Mouse (Mus musculus): ENCODE measurements around the gene 4930518I15Rik. TPM values are rescaled to one million over a fixed set of nuclear protein-coding genes. Genes with fewer than 3 reads are reported as not detected.

Gene 4930518I15Rik
- polyA plus RNA-seq, 1 experiment from 2014 or later, result 6.3 TPM

DNA sequence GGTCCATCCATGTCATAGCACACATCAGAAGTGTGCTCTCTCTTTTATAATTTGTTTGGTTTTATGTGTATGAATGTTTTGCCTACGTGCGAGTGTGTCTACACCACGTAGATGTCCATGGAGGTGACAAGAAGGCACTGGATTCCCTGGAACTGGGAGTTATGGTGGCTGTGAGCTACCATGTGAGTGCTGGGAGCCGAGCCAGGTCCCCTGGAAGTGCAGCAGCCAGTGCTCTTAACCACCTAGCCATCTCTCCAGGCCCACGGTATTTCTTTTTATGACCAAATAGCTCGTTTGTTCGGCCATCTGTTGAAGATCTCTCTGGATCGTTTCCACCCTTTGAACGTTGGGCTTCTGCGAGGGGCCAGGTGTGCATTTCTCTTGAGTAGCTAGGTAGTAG is 14.4 kb downstream of the 4930518I15Rik start:
- peak overlapping the region; percentile 80 for H3K4me2 ChIP-seq (ENCODE audit: low read length)
- no peak for ATAC-seq (replicated peaks; ENCODE audit: low FRiP score, low TSS enrichment, low read depth)
- H3K27me3 ChIP-seq (replicated peaks; ENCODE audit: control insufficient read depth, insufficient read depth, low read length), result no peaks in the 10 kb centered on the region
- 46% methylated on average over 10 of the region's 10 CpGs for WGBS
- peaks cover 49% of the 10 kb centered on the region for H3K4me1 ChIP-seq (replicated peaks; ENCODE audit: control insufficient read depth, insufficient read depth, low read length)
- peak overlapping the region; percentile 92; the same call in 1 of the 2 replicates for H3K4me3 ChIP-seq (ENCODE audit: low read depth, low read length)
- no peak overlapping the region for H3K27ac ChIP-seq (ENCODE audit: low read depth)
- no peak overlapping the region; the same call in 1 of the 2 replicates for H3K9ac ChIP-seq (ENCODE audit: low read length)
- DNase-seq (ENCODE audit: low spot score), result no peak
- H3K36me3 ChIP-seq (ENCODE audit: control insufficient read depth, insufficient read depth, low read length), result peaks cover 35% of the 10 kb centered on the region
- no peaks in the 10 kb centered on the region for H3K9me3 ChIP-seq (ENCODE audit: control insufficient read depth, low read length)

- H3K27ac ChIP-seq (ENCODE audit: low read depth), result peak overlapping the region; percentile 96; the same call in 1 of the 2 replicates
- peak overlapping the region; percentile 92 for H3K4me3 ChIP-seq (ENCODE audit: low read depth, low read length)
- H3K36me3 ChIP-seq (ENCODE audit: control insufficient read depth, insufficient read depth, low read length), result peaks cover 29% of the 10 kb centered on the region
- no peaks in the 10 kb centered on the region for H3K9me3 ChIP-seq (ENCODE audit: control insufficient read depth, low read length)
- DNase-seq (ENCODE audit: low spot score), result no peak
- H3K27me3 ChIP-seq (replicated peaks; ENCODE audit: control insufficient read depth, insufficient read depth, low read length), result no peaks in the 10 kb centered on the region
- H3K4me2 ChIP-seq (ENCODE audit: low read length), result peak overlapping the region; percentile 80
- H3K4me1 ChIP-seq (replicated peaks; ENCODE audit: control insufficient read depth, insufficient read depth, low read length), result peaks cover 55% of the 10 kb centered on the region
- ATAC-seq (replicated peaks; ENCODE audit: low FRiP score, low TSS enrichment, low read depth), result no peak
- 11% methylated on average over 11 of the region's 11 CpGs for WGBS
- H3K9ac ChIP-seq (ENCODE audit: low read length), result peak overlapping the region; percentile 97
Measured at GRCm38 (mm10) chr2:156842711-156843110, 15.0 kb downstream of the 4930518I15Rik start.

- Histone ChIP-seq H3K9ac (ENCODE audit: low read length) (peak overlapping the region; percentile 97), H3K27me3 (replicated peaks; ENCODE audit: control insufficient read depth, insufficient read depth, low read length) (no peaks in the 10 kb centered on the region), H3K36me3 (ENCODE audit: control insufficient read depth, insufficient read depth, low read length) (peaks cover 27% of the 10 kb centered on the region), H3K4me1 (replicated peaks; ENCODE audit: control insufficient read depth, insufficient read depth, low read length) (peaks cover 60% of the 10 kb centered on the region), H3K27ac (ENCODE audit: low read depth) (peak overlapping the region; percentile 96), H3K4me2 (ENCODE audit: low read length) (peak overlapping the region; percentile 80), H3K9me3 (ENCODE audit: control insufficient read depth, low read length) (no peaks in the 10 kb centered on the region), H3K4me3 (ENCODE audit: low read depth, low read length) (peak overlapping the region; percentile 92)
- ATAC-seq (replicated peaks; ENCODE audit: low FRiP score, low TSS enrichment, low read depth) (no peak), DNase-seq (ENCODE audit: low spot score) (peak; percentile 81)
- 4% methylated on average over 20 of the region's 20 CpGs for WGBS
Measured at GRCm38 (mm10) chr2:156841841-156842706, 15.7 kb downstream of the 4930518I15Rik start.

GRCm38 (mm10) chr2:156841028-156841840 is 16.5 kb downstream of the 4930518I15Rik start:
- ATAC-seq (replicated peaks; ENCODE audit: low FRiP score, low TSS enrichment, low read depth), result peak; percentile 16; the same call in 1 of the 2 replicates
- Histone ChIP-seq H3K4me3 (ENCODE audit: low read depth, low read length) (peak overlapping the region; percentile 92), H3K9me3 (ENCODE audit: control insufficient read depth, low read length) (no peaks in the 10 kb centered on the region), H3K4me2 (ENCODE audit: low read length) (peak overlapping the region; percentile 80), H3K27me3 (replicated peaks; ENCODE audit: control insufficient read depth, insufficient read depth, low read length) (no peaks in the 10 kb centered on the region), H3K36me3 (ENCODE audit: control insufficient read depth, insufficient read depth, low read length) (peaks cover 27% of the 10 kb centered on the region), H3K4me1 (replicated peaks; ENCODE audit: control insufficient read depth, insufficient read depth, low read length) (peaks cover 60% of the 10 kb centered on the region), H3K27ac (ENCODE audit: low read depth) (peak overlapping the region; percentile 96), H3K9ac (ENCODE audit: low read length) (peak overlapping the region; percentile 97)
- WGBS, result under 1% methylated on average over 41 of the region's 42 CpGs
- peak; percentile 86 for DNase-seq (ENCODE audit: low spot score)

GRCm38 (mm10) chr2:156840301-156841027 is 17.3 kb downstream of the 4930518I15Rik start:
- under 1% methylated on average over 63 of the region's 79 CpGs for WGBS
- H3K27ac ChIP-seq (ENCODE audit: low read depth), result peak overlapping the region; percentile 96
- H3K27me3 ChIP-seq (replicated peaks; ENCODE audit: control insufficient read depth, insufficient read depth, low read length), result no peaks in the 10 kb centered on the region
- peak overlapping the region; percentile 92 for H3K4me3 ChIP-seq (ENCODE audit: low read depth, low read length)
- H3K4me1 ChIP-seq (replicated peaks; ENCODE audit: control insufficient read depth, insufficient read depth, low read length), result peaks cover 59% of the 10 kb centered on the region
- H3K4me2 ChIP-seq (ENCODE audit: low read length), result peak overlapping the region; percentile 80
- H3K9ac ChIP-seq (ENCODE audit: low read length), result peak overlapping the region; percentile 97
- H3K9me3 ChIP-seq (ENCODE audit: control insufficient read depth, low read length), result no peaks in the 10 kb centered on the region
- DNase-seq (ENCODE audit: low spot score) (peak; percentile 87), ATAC-seq (replicated peaks; ENCODE audit: low FRiP score, low TSS enrichment, low read depth) (peak; percentile 38)
- peaks cover 25% of the 10 kb centered on the region for H3K36me3 ChIP-seq (ENCODE audit: control insufficient read depth, insufficient read depth, low read length)

- H3K9ac ChIP-seq (ENCODE audit: low read length), result peak within 1 kb of the TSS; percentile 97
- no peaks in the 10 kb centered on the region for H3K27me3 ChIP-seq (replicated peaks; ENCODE audit: control insufficient read depth, insufficient read depth, low read length)
- H3K4me2 ChIP-seq (ENCODE audit: low read length), result peak within 1 kb of the TSS; percentile 80
- H3K4me1 ChIP-seq (replicated peaks; ENCODE audit: control insufficient read depth, insufficient read depth, low read length), result peaks cover 50% of the 10 kb centered on the region
- peak; percentile 86 for ATAC-seq (replicated peaks; ENCODE audit: low FRiP score, low TSS enrichment, low read depth)
- H3K9me3 ChIP-seq (ENCODE audit: control insufficient read depth, low read length), result no peaks in the 10 kb centered on the region
- peak within 1 kb of the TSS; percentile 96 for H3K27ac ChIP-seq (ENCODE audit: low read depth)
- DNase-seq (ENCODE audit: low spot score), result peak; percentile 95
- 2% methylated on average over 60 of the region's 61 CpGs for WGBS
- peaks cover 25% of the 10 kb centered on the region for H3K36me3 ChIP-seq (ENCODE audit: control insufficient read depth, insufficient read depth, low read length)
- H3K4me3 ChIP-seq (ENCODE audit: low read depth, low read length), result peak within 1 kb of the TSS; percentile 92
Measured at GRCm38 (mm10) chr2:156839319-156840191, 18.2 kb downstream of the 4930518I15Rik start, which contains the start of gene Tgif2. Tgif2 (plus strand) TSS chr2:156840007.

- peak overlapping the region; percentile 92 for H3K4me3 ChIP-seq (ENCODE audit: low read depth, low read length)
- WGBS, result 58% methylated on average over 6 of the region's 6 CpGs
- no peak for ATAC-seq (replicated peaks; ENCODE audit: low FRiP score, low TSS enrichment, low read depth)
- peak overlapping the region; percentile 80 for H3K4me2 ChIP-seq (ENCODE audit: low read length)
- peak overlapping the region; percentile 58 for H3K9ac ChIP-seq (ENCODE audit: low read length)
- H3K27ac ChIP-seq (ENCODE audit: low read depth), result peak overlapping the region; percentile 96
- DNase-seq (ENCODE audit: low spot score), result no peak
- peaks cover 44% of the 10 kb centered on the region for H3K4me1 ChIP-seq (replicated peaks; ENCODE audit: control insufficient read depth, insufficient read depth, low read length)
- no peaks in the 10 kb centered on the region; the same call in 1 of the 2 replicates for H3K9me3 ChIP-seq (ENCODE audit: control insufficient read depth, low read length)
- no peaks in the 10 kb centered on the region for H3K27me3 ChIP-seq (replicated peaks; ENCODE audit: control insufficient read depth, insufficient read depth, low read length)
- peaks cover 32% of the 10 kb centered on the region for H3K36me3 ChIP-seq (ENCODE audit: control insufficient read depth, insufficient read depth, low read length)
Measured at GRCm38 (mm10) chr2:156838839-156839238, 18.9 kb downstream of the 4930518I15Rik start.

Data from intestine, embryonic 14.5 days (tissue).